Mouse (Mus musculus) c-Kit-positive CD71-positive TER-119-positive erythroid progenitor cells, embryonic 14.5 days (primary cell): ENCODE results near the gene Fbxw19.
"Not testable (repeated sequence)": the region's sequence is repeated elsewhere in the genome, so short reads cannot be mapped to it uniquely, and the experiment has no call there.

ENCODE experiments used
- DNase-seq: peaks from one replicate; pipeline ENCODE4 v3.0.0-alpha.2; 2013; ENCODE audit warnings: low spot score

Fbxw19 gene

GRCm38 (mm10) chr9:109495775-109496174 is at the start of gene Fbxw19:
TSS of gene Fbxw19 (minus strand) at chr9:109495875.
- DNase-seq = not testable (repeated sequence)

GRCm38 (mm10) chr9:109523385-109524064 is 27.9 kb upstream of the Fbxw19 start:
- no peak for DNase-seq

- no peak for DNase-seq
Measured at GRCm38 (mm10) chr9:109449040-109449439, 46.6 kb downstream of the Fbxw19 start, which contains the start of gene Fbxw16. TSS of gene Fbxw16 (minus strand) at chr9:109449140.

GRCm38 (mm10) chr9:109432956-109433355 is 62.7 kb downstream of the Fbxw19 start:
- DNase-seq = no peak
